Mouse (Mus musculus) induced T-regulatory cell, adult 2 months (primary cell): ENCODE results near the gene Map3k12.

Experiments used
- DNase-seq: peaks from one replicate; pipeline ENCODE4 v3.0.0-alpha.2; 2012; ENCODE audit warnings: low read depth

Gene Map3k12

DNA sequence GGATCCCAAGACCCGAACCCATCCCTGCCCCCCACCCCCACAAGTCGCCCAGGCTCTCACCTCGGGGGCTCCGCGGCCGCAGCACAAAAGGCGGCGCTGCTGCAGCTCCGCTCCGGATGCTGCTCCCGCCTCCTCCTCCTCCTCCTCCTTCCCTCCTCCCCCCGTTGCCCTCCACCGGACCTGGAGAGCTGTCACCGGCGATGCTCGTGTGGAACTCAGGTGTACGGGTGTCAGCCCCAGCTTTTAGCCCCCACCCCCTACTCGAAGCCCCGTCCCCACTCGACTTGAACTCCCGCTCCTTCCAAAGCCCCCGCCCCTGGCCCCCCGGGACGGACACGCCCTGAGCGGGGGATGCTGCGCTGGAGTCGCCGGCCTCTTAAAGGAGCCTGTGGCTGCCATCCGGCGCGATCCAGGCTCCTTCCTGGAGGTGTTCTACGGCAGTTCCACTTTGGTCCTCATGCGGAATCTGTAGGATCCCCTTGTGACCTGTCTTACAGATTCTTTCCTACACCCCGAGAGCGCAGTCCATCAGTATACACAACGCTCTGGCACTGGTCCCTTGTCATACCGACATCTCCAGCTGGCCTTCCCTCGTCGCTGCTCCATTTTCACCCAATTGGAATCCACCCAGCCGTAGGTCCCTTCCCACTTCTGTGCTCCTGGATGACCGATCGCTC is at the start of gene Map3k12:
TSS of gene Map3k12 (minus strand) at position 337 of the 677 bp plus-strand sequence.
- DNase-seq = peak; percentile 84

DNA sequence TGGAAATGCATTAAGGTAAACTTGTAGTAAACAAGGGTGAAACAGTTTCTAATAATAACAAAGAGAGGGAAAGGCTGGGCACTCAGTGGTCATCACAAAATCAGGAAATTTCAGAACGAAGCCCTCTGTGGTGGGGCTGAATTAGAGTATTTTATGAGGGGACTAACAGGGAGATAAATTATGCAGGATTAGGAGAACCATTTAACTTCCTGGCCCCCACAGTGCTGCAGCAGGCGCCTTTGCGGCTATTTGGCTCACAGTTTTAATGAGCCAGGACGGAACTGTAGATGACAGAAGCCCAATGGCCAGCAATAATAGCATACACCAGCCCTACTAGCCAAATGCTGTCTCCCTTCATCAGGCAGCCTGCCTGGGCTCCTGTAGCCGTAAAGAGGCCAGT is 46.8 kb upstream of the Map3k12 start:
- DNase-seq = no peak

DNA sequence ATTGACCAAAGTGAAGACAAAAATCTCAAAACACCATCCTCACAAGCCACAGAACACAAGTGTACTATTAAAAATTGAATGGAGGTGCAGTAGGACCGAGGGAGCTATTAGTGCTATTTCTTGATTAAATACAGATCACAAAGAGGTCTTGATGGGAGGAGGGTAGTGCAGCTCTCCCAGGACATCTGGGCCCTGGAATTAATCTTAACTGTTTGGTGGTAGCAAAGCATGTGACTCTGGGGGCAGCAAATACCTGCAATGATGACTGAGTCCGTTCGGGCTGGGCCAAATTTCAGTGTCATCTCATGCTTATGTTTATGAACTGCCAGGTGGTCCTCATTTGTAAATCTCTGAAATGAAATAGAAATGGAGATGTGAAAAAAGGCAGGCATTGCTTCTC is 46.2 kb upstream of the Map3k12 start:
- no peak for DNase-seq

DNA sequence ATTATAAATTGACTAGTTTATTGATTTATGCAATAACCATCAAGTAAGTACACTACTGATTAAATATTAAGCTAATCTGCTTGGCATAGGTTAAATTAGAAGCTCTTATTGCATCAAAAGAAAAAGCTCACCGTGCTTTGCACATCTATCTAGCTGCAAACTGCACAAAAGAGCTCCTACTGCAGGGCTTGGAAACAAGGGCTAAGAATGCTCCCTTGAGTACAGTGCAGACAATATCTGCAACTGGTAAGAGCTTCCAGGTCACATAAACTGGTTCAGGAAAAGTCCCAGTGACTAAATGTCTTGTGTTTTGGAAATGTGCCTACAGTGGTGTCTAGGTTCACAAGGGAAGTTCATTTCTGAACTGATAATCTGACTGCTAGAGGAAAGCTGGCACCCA is 45.6 kb upstream of the Map3k12 start:
- DNase-seq = no peak

DNA sequence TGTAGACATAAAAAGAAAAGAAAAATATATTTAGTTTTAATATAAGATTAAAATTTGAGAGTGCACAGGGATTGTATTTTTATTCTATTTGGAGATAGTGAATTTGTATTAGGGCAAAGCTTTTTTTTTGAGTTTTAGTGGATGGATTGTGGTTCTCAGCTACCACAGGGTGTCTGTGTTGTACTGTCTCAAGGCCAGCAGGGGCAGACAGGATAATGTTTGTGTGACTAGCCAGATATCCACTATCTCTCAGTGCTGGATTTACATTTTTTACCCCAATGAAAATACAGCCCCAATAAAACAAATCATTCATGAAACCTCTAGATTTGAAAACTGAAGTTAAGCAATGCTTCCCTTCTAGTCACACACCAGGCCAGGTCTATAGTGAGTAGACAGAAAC is 40.7 kb upstream of the Map3k12 start:
- no peak for DNase-seq

DNA sequence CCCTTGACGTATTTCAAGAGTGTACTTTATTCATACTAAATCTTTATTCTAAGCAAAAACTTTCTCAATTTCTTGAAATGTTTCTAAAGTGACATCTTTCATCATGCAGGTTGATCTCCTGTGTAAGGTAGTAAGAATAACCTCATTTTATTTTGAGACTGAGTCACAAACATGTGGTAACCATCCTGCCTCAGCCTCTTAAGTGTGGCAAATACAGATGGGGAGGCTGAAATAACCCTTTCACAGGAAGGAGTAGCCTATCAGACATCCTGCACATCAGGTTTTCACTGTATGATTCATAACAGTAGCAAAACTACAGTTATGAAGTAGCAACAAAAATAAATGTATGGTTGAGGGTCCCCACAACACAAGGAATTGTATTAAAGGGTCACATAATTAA is 38.7 kb upstream of the Map3k12 start:
- DNase-seq = no peak

DNA sequence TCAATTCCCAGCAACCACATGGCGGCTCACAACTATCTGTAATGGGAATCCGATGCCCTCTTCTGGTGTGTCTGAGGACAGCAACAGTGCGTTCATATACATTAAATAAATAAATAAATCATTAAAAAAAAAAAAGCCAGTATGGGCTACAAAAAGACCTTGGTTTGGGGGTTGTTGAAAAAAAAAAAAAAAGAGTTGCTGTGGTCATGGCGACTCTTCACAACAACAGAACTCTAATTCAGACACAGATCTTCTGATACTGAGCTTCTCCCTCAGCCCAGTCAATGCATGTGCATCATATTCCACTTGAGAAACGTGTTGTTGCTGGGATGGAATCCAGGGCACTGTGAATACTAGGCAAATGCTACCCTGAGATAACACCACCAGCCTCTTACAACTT is 35.7 kb upstream of the Map3k12 start:
- DNase-seq = no peak

DNA sequence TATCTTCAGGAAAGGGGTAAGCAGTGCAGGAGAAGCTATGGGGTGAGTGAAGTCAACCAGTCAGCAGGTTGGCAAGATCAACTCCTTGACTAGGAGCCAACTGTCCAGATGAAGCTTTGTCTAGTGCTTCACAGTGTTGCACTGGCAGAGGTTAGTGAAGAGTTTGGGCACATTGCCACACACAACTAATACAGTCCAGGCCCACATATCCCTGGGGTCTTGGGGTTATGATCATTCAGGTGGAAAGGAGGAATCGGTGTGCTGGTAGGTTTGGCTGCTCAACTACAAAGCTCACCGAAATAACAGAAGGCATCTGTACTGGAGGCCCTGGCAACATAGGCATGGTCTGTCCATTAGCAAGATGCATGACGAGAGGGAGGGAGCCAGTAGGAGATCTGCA is 30.6 kb upstream of the Map3k12 start:
- no peak for DNase-seq

DNA sequence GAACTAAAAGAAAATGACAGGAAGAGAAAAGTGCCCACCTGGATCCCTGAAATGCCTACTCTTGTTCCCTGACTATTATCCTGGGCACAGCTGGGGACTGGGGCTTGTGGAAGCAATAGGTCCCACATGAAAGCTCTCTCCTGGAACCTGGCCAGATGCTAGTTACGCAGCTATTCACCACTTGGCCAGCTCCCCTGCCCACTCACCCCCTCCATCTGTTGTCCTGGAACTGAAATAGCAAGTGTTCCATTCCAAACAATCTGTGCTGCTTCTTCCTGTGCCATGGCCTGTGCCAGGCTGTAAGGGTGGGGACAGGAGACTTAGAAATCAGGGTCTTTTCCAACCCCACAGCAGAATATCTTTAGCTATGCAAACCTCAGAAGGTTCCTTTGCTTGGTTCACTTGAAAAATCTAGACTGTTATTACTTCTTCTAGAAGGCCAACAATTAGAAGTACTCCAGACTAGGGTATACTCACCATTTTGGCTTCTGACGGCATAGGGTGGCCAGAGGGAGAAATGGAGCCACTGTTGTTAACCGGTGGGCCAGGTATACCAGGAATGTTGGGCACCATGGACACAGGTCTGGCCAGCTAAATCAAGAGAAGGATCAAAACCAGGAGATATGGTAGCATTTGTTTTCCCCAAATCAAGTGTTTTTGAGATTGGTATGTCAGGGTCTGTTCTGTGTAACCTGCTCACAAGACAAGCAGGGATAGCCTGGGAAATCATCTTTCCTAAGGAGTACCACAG is 30.0 kb upstream of the Map3k12 start:
- no peak for DNase-seq

DNA sequence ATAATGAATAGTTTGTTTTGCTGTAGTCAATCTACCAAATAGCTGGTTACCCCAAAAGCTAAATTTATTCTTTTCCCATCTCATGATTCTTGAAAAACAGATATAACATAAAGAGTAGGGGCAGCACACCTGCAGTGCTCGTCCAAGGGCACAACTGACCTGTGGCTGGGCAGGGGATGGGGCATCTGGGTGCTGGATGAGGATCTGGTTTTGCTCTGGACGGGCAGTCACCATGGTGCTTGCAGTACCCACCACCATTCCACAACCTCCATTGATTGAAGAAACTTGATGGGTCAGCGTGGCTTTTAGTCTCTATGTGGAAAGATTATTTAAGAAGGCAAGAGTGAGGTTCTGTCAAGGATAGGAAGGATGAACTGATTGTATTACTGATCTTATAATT is 29.4 kb upstream of the Map3k12 start:
- no peak for DNase-seq

DNA sequence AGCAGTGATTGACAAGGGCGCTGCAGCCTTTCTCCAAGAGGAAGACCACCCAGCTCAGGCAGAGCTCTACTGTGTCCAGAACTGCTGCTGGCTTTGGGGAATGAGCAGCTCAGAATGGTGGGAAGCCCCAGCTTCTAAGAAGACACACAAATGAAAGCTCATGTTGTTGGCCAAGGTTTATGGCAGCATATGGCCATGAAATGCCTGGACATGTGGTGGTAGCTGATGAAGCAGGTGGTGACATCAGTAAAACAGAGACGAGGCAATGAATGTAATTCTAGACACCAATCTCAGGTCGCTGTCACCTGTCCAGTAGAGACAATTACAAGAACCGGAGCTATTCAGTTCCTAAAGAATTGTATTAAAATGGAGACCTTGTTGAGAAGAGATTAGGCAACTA is 27.9 kb upstream of the Map3k12 start:
- DNase-seq = no peak

DNA sequence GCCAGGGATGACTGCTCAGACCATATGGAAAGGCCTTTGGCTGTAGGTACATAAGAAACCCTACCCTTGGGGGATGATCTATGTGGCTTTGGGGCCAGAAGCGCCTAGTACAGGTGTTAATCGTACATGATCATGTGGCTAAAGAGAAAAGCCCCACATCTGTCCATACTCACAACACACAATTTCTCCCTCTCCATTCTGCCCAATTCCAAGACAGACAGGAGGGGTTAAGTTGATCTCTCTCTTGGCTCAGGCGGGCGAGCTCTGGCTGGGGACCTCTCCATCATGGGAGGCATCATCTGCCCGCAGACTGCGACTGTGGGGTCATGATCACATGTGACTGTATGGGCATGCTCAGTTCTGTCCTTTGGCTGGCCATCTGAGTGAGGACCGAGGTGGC is 17.1 kb upstream of the Map3k12 start:
- no peak for DNase-seq

DNA sequence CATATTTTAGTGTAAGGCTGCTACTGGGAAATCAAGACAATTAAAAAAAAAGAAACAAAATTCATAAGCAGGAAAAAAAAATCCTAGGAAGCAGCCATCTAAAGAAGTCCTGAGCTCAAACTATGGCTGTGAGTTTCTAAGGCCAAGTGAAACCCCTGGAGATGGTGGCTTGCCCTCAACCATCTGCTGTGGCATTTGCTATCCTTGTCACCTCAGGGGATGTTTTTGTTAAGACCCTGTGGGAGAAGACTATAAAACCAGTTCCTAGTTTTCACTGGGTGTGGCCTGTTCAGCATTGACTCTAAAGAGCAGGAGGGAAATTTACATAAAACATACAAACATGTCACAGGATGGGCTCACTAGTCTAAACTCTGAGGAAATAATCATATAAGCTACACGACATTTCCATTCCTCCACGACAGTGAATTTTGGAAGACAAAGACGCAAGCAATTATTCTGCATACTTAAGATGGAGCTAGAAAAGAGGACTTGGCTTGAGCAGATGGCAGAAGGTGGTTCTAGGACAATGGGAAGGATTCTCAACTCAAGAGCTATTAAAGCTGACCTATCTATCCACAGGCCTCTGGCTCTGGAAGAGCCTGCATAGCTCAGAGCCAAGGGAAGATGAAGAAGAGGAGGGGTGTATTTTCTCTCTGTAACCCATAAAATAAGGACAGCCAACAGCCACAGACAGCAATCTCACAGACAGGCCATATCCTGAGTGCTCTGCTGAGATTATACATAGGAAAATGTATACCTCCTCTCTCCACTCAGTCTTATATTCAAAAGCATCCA is 15.4 kb upstream of the Map3k12 start:
- DNase-seq = no peak

DNA sequence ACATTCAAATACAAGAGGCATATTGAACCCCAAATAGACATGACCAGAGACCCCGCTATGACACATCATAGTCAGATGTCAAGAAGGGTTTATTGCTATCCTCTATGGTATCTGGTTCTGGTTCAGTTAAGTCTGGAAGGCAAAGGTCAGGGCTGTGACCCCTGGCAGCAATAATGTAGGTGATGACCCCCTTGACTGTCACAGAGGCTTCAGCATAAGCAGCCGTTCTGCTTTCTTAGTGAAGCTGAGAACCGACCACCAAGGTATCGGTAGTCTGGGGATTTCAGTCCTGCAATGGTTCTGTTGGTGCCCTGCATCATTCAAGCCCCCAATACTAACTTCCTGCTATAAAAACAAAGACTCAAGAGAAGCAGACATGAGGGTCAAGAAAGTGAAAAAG is 14.7 kb upstream of the Map3k12 start:
- no peak for DNase-seq

DNA sequence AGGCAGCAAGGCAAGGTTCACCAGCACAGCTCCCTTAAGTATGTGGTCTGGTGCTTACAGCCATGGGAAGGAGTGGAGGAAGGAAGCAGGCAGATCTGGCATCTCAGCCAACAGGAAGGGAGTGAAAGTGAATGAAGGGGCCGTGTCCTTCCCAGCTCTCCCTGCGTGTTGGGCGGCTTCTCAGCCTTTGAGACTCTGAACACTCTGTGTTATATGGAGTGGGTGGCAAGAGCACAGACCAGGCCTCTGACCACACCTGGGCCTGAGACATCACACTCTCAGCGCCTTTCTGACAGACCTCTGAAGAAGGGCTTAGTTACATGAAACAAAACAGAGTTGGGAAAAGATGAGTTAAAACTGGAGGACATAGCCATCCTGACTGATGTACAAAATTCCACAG is 13.7 kb upstream of the Map3k12 start:
- DNase-seq = no peak

DNA sequence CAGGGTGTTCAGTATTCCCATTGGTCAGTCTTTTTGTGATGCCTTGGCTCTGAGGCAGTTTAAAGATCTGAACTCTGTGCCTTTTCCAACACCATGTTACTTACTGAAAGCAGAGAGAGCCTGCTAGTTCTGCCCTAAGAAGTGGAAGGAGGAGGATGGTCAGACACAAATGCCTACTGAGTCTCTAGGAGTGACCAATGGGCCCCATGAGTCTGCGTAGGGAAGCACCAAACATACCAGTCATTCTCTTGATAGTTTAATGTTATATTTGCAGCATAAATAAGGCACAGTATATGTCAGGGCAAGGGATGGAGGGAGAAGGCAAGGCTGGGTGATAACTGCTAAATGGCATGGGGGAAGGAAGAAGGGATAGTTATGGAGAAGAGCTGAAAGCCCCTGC is 11.5 kb upstream of the Map3k12 start:
- DNase-seq = no peak

DNA sequence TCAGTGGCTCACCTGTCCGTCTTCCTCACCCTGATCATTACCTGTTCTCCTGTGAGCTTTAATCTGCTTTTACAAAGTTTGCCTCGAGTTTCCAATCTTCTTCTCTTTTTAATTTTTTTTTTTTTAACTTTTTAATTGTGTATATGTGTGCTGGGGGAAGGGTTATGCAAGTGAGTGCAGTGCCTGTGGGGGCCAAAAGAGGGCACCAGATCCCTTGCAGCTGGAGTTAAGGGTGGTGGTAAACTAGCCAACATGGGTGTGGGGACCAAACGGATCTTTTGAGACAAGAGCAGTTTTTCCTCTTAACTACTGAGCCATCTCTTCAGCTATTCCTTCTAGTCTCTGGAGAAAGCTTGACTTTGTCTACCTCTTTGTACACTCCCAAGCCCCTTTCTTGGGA is 11.1 kb upstream of the Map3k12 start:
- peak; percentile 47 for DNase-seq

DNA sequence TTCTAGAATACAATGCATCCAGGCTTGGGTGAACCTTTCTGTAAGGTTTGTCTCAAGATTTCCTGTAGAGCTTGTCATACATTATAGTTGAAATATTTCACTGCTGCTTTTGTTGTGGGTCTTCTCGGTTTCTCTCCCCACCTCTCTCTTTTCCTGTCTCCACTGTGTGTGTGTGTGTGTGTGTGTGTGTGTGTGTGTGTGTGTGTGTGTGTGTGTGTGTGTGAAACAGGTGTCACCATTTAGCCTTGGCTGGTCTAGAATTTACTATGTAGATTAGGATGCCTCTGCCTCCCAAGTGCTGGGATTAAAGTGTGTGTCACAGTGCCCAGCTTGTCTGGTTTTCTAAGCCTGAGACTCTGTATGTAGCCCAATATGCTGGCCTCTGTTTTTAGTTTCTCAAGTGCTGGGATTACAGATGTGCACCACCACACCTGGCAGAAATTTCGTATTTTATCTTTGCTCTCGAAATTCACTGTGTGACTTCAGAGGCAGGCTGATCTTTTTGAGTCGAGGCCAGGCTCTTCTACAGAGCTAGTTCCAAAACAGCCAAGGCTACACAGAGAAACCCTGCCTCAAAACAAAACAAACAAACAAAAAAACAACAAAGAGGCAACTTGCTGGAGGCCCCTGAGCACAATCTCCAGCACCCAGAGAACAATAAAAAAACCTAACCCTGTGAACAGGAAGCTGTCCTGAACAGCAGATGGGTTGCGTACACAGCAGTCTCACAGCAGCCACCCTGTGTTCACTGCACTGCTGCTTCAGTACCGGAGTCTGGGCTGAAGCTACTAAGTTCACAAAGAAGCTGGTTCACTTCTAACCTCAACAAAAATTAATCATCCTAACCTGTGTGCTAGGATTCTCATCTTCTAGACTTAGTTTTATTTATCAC is 9.5 kb upstream of the Map3k12 start:
- no peak for DNase-seq

DNA sequence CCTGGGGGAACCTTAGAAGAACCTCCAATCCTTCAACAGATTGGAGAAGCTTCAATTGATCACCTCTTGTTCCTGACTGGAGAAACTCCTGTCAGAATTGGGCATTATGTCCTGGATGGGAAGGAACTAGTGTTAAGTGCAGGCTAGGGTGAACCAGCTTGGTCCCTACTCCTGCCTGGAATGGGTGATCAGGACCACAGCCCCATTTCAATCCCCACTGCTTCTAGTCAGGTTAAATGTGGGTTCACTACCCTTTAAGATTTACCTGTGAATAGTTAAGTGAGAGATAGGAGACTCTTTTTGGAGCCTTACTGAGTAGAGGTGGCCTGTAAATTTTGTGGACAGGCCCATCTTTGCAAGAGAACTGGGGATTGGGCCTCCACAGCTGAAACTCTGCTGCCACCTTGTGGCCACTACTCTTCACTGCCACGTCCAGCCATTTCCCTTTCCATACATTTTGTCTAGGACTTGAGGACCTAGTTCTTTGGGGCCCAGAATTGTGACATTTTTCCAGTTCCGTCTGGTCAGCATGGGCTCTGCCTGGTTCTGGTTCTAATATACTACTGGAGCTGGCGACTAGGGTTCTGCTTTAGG is 8.1 kb upstream of the Map3k12 start, which contains the start of gene Npff:
TSS of gene Npff (minus strand) at position 51 of the 594 bp plus-strand sequence.
- DNase-seq = peak; percentile 88

DNA sequence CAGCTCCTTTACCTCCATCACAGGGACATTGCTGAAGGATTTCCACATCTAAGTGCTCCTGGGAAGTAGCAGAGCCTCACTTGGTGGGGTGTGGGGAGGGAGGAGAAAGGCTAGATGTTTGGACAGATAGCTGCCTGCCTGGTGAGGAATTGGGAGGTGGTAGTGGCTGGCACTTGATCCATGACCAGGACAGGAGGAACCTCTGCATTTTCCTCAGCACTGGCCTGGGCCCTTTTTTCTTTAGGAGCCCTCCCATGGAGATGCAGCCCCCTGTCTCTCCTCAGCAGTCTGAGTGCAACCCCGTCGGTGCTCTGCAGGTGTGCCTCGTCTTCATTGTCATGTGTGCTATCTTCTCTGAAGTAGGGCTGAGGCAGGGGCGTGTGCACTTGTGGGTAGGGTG is 4.6 kb upstream of the Map3k12 start:
- DNase-seq = no peak

DNA sequence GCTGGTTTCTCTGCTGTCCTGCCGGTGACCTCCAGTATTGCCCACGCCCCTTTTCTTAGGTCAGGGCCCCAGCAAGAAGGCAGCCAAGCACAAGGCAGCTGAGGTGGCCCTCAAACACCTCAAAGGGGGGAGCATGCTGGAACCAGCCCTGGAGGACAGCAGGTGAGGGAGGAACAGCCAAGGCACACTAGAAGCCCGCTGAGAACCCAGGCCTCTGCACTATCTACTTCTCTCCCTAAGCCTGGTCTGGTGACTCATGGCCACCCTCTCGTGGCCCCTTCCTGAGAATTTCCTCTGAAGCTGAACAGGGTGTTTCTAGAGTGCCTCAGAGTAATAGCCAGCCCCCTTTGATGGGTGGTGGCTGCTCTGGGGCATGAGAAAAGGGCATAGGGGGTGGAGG is 3.6 kb upstream of the Map3k12 start:
- no peak for DNase-seq
